Comparison of ENCODE assay signal across 10 mouse cellular contexts in genomic region chr5:4023186-4023585, GRCm38 (mm10).
DNase-seq lines count a peak whose midpoint lies in the region; ATAC-seq and TF ChIP-seq lines count a peak whose summit lies in the region.
"Had no signal": no experiment of that assay in that cellular context is flagged by ENCODE, and none has a peak within 500 bp of the region (broad histone marks: within the 10 kb centered on the region; RNA-seq: fewer than 3 reads in every experiment).

No protein-coding gene starts in this region.

- no peaks in the 10 kb centered on the region for H3K27me3 ChIP-seq in forebrain, embryonic 13.5 days
- no peaks in the 10 kb centered on the region for H3K27me3 ChIP-seq in forebrain, embryonic 12.5 days
- H3K27me3 ChIP-seq in lung, postnatal 0 days (replicated peaks; ENCODE audit: insufficient read depth, low read length) = no peaks in the 10 kb centered on the region
- H3K27me3 ChIP-seq in kidney, embryonic 14.5 days (ENCODE audit: control insufficient read depth, insufficient read depth, low read length) = no peaks in the 10 kb centered on the region
- H3K27me3 ChIP-seq in stomach, postnatal 0 days (ENCODE audit: control insufficient read depth, insufficient read depth, low read length) = no peaks in the 10 kb centered on the region
- H3K27me3 ChIP-seq in hindbrain, embryonic 10.5 days (ENCODE audit: insufficient read depth, poor library complexity, severe bottlenecking) = no peaks in the 10 kb centered on the region
- H3K27me3 ChIP-seq: megakaryocyte, embryonic 14.5 days had no signal

- WGBS in forebrain, embryonic 13.5 days = 80% methylated on average over 13 of the region's 13 CpGs
- 80% methylated on average over 13 of the region's 13 CpGs for WGBS in forebrain, embryonic 12.5 days
- WGBS in lung, postnatal 0 days = 43% methylated on average over 13 of the region's 13 CpGs
- 65% methylated on average over 13 of the region's 13 CpGs for WGBS in lung, adult 2 months
- WGBS in kidney, embryonic 14.5 days = 27% methylated on average over 13 of the region's 13 CpGs
- 53% methylated on average over 13 of the region's 13 CpGs for WGBS in stomach, postnatal 0 days
- 84% methylated on average over 13 of the region's 13 CpGs for WGBS in hindbrain, embryonic 10.5 days

- peak overlapping the region; percentile 25; the same call in 1 of the 2 replicates for H3K27ac ChIP-seq in forebrain, embryonic 13.5 days
- no peak overlapping the region for H3K27ac ChIP-seq in forebrain, embryonic 12.5 days
- H3K27ac ChIP-seq in lung, postnatal 0 days (ENCODE audit: low read length) = no peak overlapping the region
- no peak overlapping the region; the same call in 1 of the 2 replicates for H3K27ac ChIP-seq in kidney, embryonic 14.5 days (ENCODE audit: low read depth, low read length)
- peak overlapping the region; percentile 50; the same call in 1 of the 2 replicates for H3K27ac ChIP-seq in stomach, postnatal 0 days (replicated peaks)
- H3K27ac ChIP-seq in hindbrain, embryonic 10.5 days = no peak overlapping the region
- H3K27ac ChIP-seq: left cerebral cortex, adult 2 months had no signal

- H3K4me2 ChIP-seq in forebrain, embryonic 13.5 days = no peak overlapping the region
- no peak overlapping the region for H3K4me2 ChIP-seq in forebrain, embryonic 12.5 days
- H3K4me2 ChIP-seq in lung, postnatal 0 days (replicated peaks; ENCODE audit: low read depth, low read length) = no peak overlapping the region
- H3K4me2 ChIP-seq in kidney, embryonic 14.5 days (replicated peaks; ENCODE audit: low read depth, low read length) = peak overlapping the region; percentile 22
- H3K4me2 ChIP-seq in stomach, postnatal 0 days (replicated peaks; ENCODE audit: low read depth) = no peak overlapping the region; the same call in 1 of the 2 replicates

- H3K4me3 ChIP-seq in forebrain, embryonic 13.5 days = no peak overlapping the region
- no peak overlapping the region for H3K4me3 ChIP-seq in forebrain, embryonic 12.5 days (replicated peaks)
- H3K4me3 ChIP-seq in lung, postnatal 0 days (ENCODE audit: low read depth, low read length) = no peak overlapping the region
- H3K4me3 ChIP-seq in lung, adult 2 months (replicated peaks; ENCODE audit: extremely low read depth, low read depth, low read length) = no peak overlapping the region
- H3K4me3 ChIP-seq in kidney, embryonic 14.5 days (ENCODE audit: low read length) = no peak overlapping the region
- H3K4me3 ChIP-seq in stomach, postnatal 0 days (ENCODE audit: low read depth, low read length) = no peak overlapping the region
- H3K4me3 ChIP-seq in hindbrain, embryonic 10.5 days = no peak overlapping the region
- H3K4me3 ChIP-seq: left cerebral cortex, adult 2 months; megakaryocyte, embryonic 14.5 days had no signal

- no peaks in the 10 kb centered on the region for H3K9me3 ChIP-seq in forebrain, embryonic 13.5 days (replicated peaks)
- H3K9me3 ChIP-seq in forebrain, embryonic 12.5 days = no peaks in the 10 kb centered on the region
- H3K9me3 ChIP-seq in lung, postnatal 0 days (ENCODE audit: low read length) = no peaks in the 10 kb centered on the region
- no peaks in the 10 kb centered on the region for H3K9me3 ChIP-seq in kidney, embryonic 14.5 days (ENCODE audit: control insufficient read depth, low read length)
- H3K9me3 ChIP-seq in stomach, postnatal 0 days (ENCODE audit: control insufficient read depth, low read length) = no peaks in the 10 kb centered on the region
- no peaks in the 10 kb centered on the region for H3K9me3 ChIP-seq in hindbrain, embryonic 10.5 days
- H3K9me3 ChIP-seq: megakaryocyte, embryonic 14.5 days had no signal

- TF ChIP-seq POLR2A in lung, adult 2 months (IDR thresholded peaks at IDR 0.05; ENCODE audit: borderline replicate concordance, extremely low read depth, low read depth, low read length) = no peak

- no peak overlapping the region for H3K9ac ChIP-seq in forebrain, embryonic 13.5 days
- H3K9ac ChIP-seq in forebrain, embryonic 12.5 days = no peak overlapping the region
- no peak overlapping the region for H3K9ac ChIP-seq in lung, postnatal 0 days (replicated peaks; ENCODE audit: low read depth)
- H3K9ac ChIP-seq in kidney, embryonic 14.5 days (ENCODE audit: low read depth, low read length) = no peak overlapping the region
- H3K9ac ChIP-seq in stomach, postnatal 0 days (ENCODE audit: low read length) = no peak overlapping the region

- peak; percentile 21 for DNase-seq in lung, postnatal 0 days (ENCODE audit: low spot score)
- no peak for DNase-seq in lung, adult 2 months
- DNase-seq in stomach, postnatal 0 days (ENCODE audit: low spot score) = peak; percentile 43
- no peak for DNase-seq in hindbrain, embryonic 10.5 days (ENCODE audit: low spot score)

- no peak for TF ChIP-seq EP300 in lung, postnatal 0 days (IDR thresholded peaks at IDR 0.05)
- no peak for TF ChIP-seq EP300 in stomach, postnatal 0 days (optimal IDR thresholded peaks at IDR 0.05)

- no peak for TF ChIP-seq CTCF in lung, postnatal 0 days (IDR thresholded peaks at IDR 0.05)
- TF ChIP-seq CTCF in lung, adult 2 months (IDR thresholded peaks at IDR 0.05; ENCODE audit: insufficient read depth, low read length) = no peak
- TF ChIP-seq CTCF in stomach, postnatal 0 days (IDR thresholded peaks at IDR 0.05; ENCODE audit: low read depth) = no peak

- H3K36me3 ChIP-seq in forebrain, embryonic 13.5 days (ENCODE audit: poor library complexity, severe bottlenecking) = peaks cover 37% of the 10 kb centered on the region
- peaks cover 29% of the 10 kb centered on the region for H3K36me3 ChIP-seq in forebrain, embryonic 12.5 days (replicated peaks)
- 0 out of 2 replicates have a peak, but pooled peaks cover 7% of the 10 kb centered on the region for H3K36me3 ChIP-seq in lung, postnatal 0 days (ENCODE audit: insufficient read depth, low read length)
- peaks cover 7% of the 10 kb centered on the region; the same call in 1 of the 2 replicates for H3K36me3 ChIP-seq in kidney, embryonic 14.5 days (ENCODE audit: control insufficient read depth, insufficient read depth, low read length)
- 0 out of 2 replicates have a peak, but pooled peaks cover 2% of the 10 kb centered on the region for H3K36me3 ChIP-seq in stomach, postnatal 0 days (ENCODE audit: control insufficient read depth, insufficient read depth, low read length)
- H3K36me3 ChIP-seq in hindbrain, embryonic 10.5 days = peaks cover 39% of the 10 kb centered on the region

- H3K4me1 ChIP-seq in forebrain, embryonic 13.5 days = no peaks in the 10 kb centered on the region
- no peaks in the 10 kb centered on the region for H3K4me1 ChIP-seq in forebrain, embryonic 12.5 days
- H3K4me1 ChIP-seq in lung, postnatal 0 days (ENCODE audit: insufficient read depth, low read depth, low read length) = no peaks in the 10 kb centered on the region
- peaks cover 4% of the 10 kb centered on the region; the same call in 1 of the 2 replicates for H3K4me1 ChIP-seq in lung, adult 2 months (ENCODE audit: control insufficient read depth, insufficient read depth, low read length)
- peaks cover 4% of the 10 kb centered on the region; the same call in 1 of the 2 replicates for H3K4me1 ChIP-seq in kidney, embryonic 14.5 days (ENCODE audit: control insufficient read depth, insufficient read depth, low read length)
- H3K4me1 ChIP-seq in stomach, postnatal 0 days (replicated peaks; ENCODE audit: control insufficient read depth, insufficient read depth) = no peaks in the 10 kb centered on the region
- H3K4me1 ChIP-seq in hindbrain, embryonic 10.5 days (replicated peaks) = no peaks in the 10 kb centered on the region

- ATAC-seq in forebrain, embryonic 13.5 days = no peak
- no peak for ATAC-seq in forebrain, embryonic 12.5 days (ENCODE audit: low FRiP score)
- peak; percentile 44; the same call in 1 of the 2 replicates for ATAC-seq in lung, postnatal 0 days
- ATAC-seq in kidney, embryonic 14.5 days (ENCODE audit: low FRiP score, low TSS enrichment) = peak; percentile 47; the same call in 1 of the 2 replicates
- 0 out of 2 replicates have a peak, but pooled peaks have one; percentile 25 for ATAC-seq in stomach, postnatal 0 days (ENCODE audit: low FRiP score, low TSS enrichment)
- no peak for ATAC-seq in megakaryocyte, adult 5-6 weeks (ENCODE audit: poor library complexity, severe bottlenecking)

Comparison
In these comparisons a context has a peak if more than half of its experiments do, and no peak if none do; other contexts are left out.
1. H3K27ac ChIP-seq: peak in forebrain, embryonic 13.5 days (single experiment) and stomach, postnatal 0 days (single experiment); none in forebrain, embryonic 12.5 days (single experiment), lung, postnatal 0 days (single experiment), kidney, embryonic 14.5 days (single experiment) and hindbrain, embryonic 10.5 days (single experiment).
2. DNase-seq: peak in lung, postnatal 0 days (single experiment) and stomach, postnatal 0 days (single experiment); none in lung, adult 2 months (single experiment) and hindbrain, embryonic 10.5 days (single experiment).
3. ATAC-seq: peak in lung, postnatal 0 days (single experiment), kidney, embryonic 14.5 days (single experiment) and stomach, postnatal 0 days (single experiment); none in forebrain, embryonic 13.5 days (single experiment), forebrain, embryonic 12.5 days (single experiment) and megakaryocyte, adult 5-6 weeks (single experiment).